21 mouse cellular contexts compared by ENCODE assay signal in genomic region chr9:108069007-108069406, GRCm38 (mm10). TPM values are rescaled to one million over a fixed set of nuclear protein-coding genes. Genes with fewer than 3 reads are reported as not detected.
DNase-seq lines count a peak whose midpoint lies in the region; ATAC-seq and TF ChIP-seq lines count a peak whose summit lies in the region.
"Had no signal": no experiment of that assay in that cellular context is flagged by ENCODE, and none has a peak within 500 bp of the region (broad histone marks: within the 10 kb centered on the region; RNA-seq: fewer than 3 reads in every experiment).

No protein-coding gene starts in this region.

- no peak overlapping the region for H3K4me2 ChIP-seq in liver, embryonic 12.5 days
- no peak overlapping the region for H3K4me2 ChIP-seq in liver, embryonic 15.5 days
- H3K4me2 ChIP-seq in liver, postnatal 0 days (ENCODE audit: low read depth, low read length), result no peak overlapping the region

- H3K27ac ChIP-seq in liver, embryonic 12.5 days, result peak overlapping the region; percentile 22; the same call in 1 of the 2 replicates
- H3K27ac ChIP-seq in liver, embryonic 15.5 days (replicated peaks), result 0 out of 2 replicates have a peak overlapping the region, but pooled peaks have one; percentile 33
- no peak overlapping the region for H3K27ac ChIP-seq in liver, postnatal 0 days (ENCODE audit: low read depth)

- H3K27me3 ChIP-seq in liver, embryonic 12.5 days (replicated peaks), result no peaks in the 10 kb centered on the region
- no peaks in the 10 kb centered on the region for H3K27me3 ChIP-seq in liver, embryonic 15.5 days
- H3K27me3 ChIP-seq in liver, postnatal 0 days (ENCODE audit: insufficient read depth, low read length), result no peaks in the 10 kb centered on the region
- H3K27me3 ChIP-seq: CH12.LX, Patski had no signal

- H3K4me1 ChIP-seq in liver, embryonic 12.5 days, result peaks cover 47% of the 10 kb centered on the region
- peaks cover 34% of the 10 kb centered on the region for H3K4me1 ChIP-seq in liver, embryonic 15.5 days (replicated peaks)
- no peaks in the 10 kb centered on the region; the same call in 1 of the 2 replicates for H3K4me1 ChIP-seq in liver, postnatal 0 days (ENCODE audit: insufficient read depth)

- TF ChIP-seq CTCF in liver, postnatal 0 days (IDR thresholded peaks at IDR 0.05; ENCODE audit: low read depth), result no peak

- TF ChIP-seq EP300 in liver, postnatal 0 days (IDR thresholded peaks at IDR 0.05; ENCODE audit: low read depth), result no peak

- DNase-seq in cerebellum, adult 11-12 months, result peak; percentile 61
- no peak for DNase-seq in cerebellum, postnatal 36 days
- peak; percentile 67 for DNase-seq in cerebellum, adult 9-11 months
- DNase-seq in cerebellum, adult 8-10 months, result no peak
- no peak for DNase-seq in liver
- DNase-seq in liver, postnatal 0 days, result no peak
- DNase-seq: adrenal gland, adult 2 months; adrenal gland, adult 8-10 months; adrenal gland, postnatal 10 days; adrenal gland, postnatal 14 days; adrenal gland, postnatal 25 days; adrenal gland, postnatal 36 days; B cell, adult 2 months; cerebellum, adult 11 months had no signal

- H3K9me3 ChIP-seq in liver, embryonic 12.5 days (replicated peaks), result no peaks in the 10 kb centered on the region
- no peaks in the 10 kb centered on the region for H3K9me3 ChIP-seq in liver, embryonic 15.5 days (replicated peaks)
- no peaks in the 10 kb centered on the region for H3K9me3 ChIP-seq in liver, postnatal 0 days (ENCODE audit: low read length)
- H3K9me3 ChIP-seq: G1E had no signal

- WGBS in liver, embryonic 12.5 days (ENCODE audit: insufficient replicate concordance), result 91% methylated on average over 9 of the region's 9 CpGs
- WGBS in liver, embryonic 15.5 days (ENCODE audit: insufficient replicate concordance), result 93% methylated on average over 9 of the region's 9 CpGs
- WGBS in liver, postnatal 0 days (ENCODE audit: insufficient replicate concordance), result 91% methylated on average over 9 of the region's 9 CpGs

- H3K36me3 ChIP-seq in liver, embryonic 12.5 days, result peaks cover 100% of the 10 kb centered on the region
- H3K36me3 ChIP-seq in liver, embryonic 15.5 days (replicated peaks), result peaks cover 99% of the 10 kb centered on the region
- peaks cover 90% of the 10 kb centered on the region for H3K36me3 ChIP-seq in liver, postnatal 0 days (replicated peaks; ENCODE audit: insufficient read depth, low read length)

- ATAC-seq in liver, embryonic 12.5 days, result no peak
- no peak for ATAC-seq in liver, embryonic 15.5 days (ENCODE audit: insufficient read depth)
- no peak for ATAC-seq in liver, postnatal 0 days
- ATAC-seq: activated CD4-positive, CD25-positive, alpha-beta regulatory T cell, adult 4 months; CD4-positive, CD25-positive, alpha-beta regulatory T cell, adult 4 months; Patski had no signal

- no peak overlapping the region for H3K4me3 ChIP-seq in liver, embryonic 12.5 days
- no peak overlapping the region for H3K4me3 ChIP-seq in liver, embryonic 15.5 days (replicated peaks)
- H3K4me3 ChIP-seq in liver, postnatal 0 days (ENCODE audit: low read depth, low read length), result no peak overlapping the region

- no peak overlapping the region for H3K9ac ChIP-seq in liver, embryonic 12.5 days
- no peak overlapping the region for H3K9ac ChIP-seq in liver, embryonic 15.5 days
- H3K9ac ChIP-seq in liver, postnatal 0 days (replicated peaks), result no peak overlapping the region

RNA-seq across cellular contexts. Expression of gene Mst1, which starts 11.2 kb away (rescaled TPM):
- 14.5 and 15.7 TPM in 2 replicates for polyA plus RNA-seq in liver, embryonic 12.5 days (2016; fragmentation: Nextera tagmentation; extraction: Ambion mirVana)
- polyA plus RNA-seq in liver, embryonic 15.5 days (2015; fragmentation: Nextera tagmentation; extraction: Ambion mirVana), result 41.1 and 51.2 TPM in 2 replicates
- polyA plus RNA-seq in liver, postnatal 0 days (2015; fragmentation: Nextera tagmentation; extraction: Ambion mirVana), result 81.4 and 93.0 TPM in 2 replicates

RNA-seq across cellular contexts. Expression of gene Rnf123, which starts 14.1 kb away (rescaled TPM):
- 96.6 and 101 TPM in 2 replicates for polyA plus RNA-seq in liver, embryonic 12.5 days (2016; fragmentation: Nextera tagmentation; extraction: Ambion mirVana)
- polyA plus RNA-seq in liver, embryonic 15.5 days (2015; fragmentation: Nextera tagmentation; extraction: Ambion mirVana), result 100 and 123 TPM in 2 replicates
- polyA plus RNA-seq in liver, postnatal 0 days (2015; fragmentation: Nextera tagmentation; extraction: Ambion mirVana), result 45.2 and 50.1 TPM in 2 replicates

RNA-seq across cellular contexts. Expression of gene Amigo3, which starts 16.0 kb away (rescaled TPM):
- polyA plus RNA-seq in liver, embryonic 12.5 days (2016; fragmentation: Nextera tagmentation; extraction: Ambion mirVana), result 2.2 and 2.5 TPM in 2 replicates
- 1.5 and 1.8 TPM in 2 replicates for polyA plus RNA-seq in liver, embryonic 15.5 days (2015; fragmentation: Nextera tagmentation; extraction: Ambion mirVana)
- polyA plus RNA-seq in liver, postnatal 0 days (2015; fragmentation: Nextera tagmentation; extraction: Ambion mirVana), result 0.59 and 0.86 TPM in 2 replicates

RNA-seq across cellular contexts. Expression of gene Gmppb, which starts 20.0 kb away (rescaled TPM):
- 22.1 and 22.6 TPM in 2 replicates for polyA plus RNA-seq in liver, embryonic 12.5 days (2016; fragmentation: Nextera tagmentation; extraction: Ambion mirVana)
- 15.3 and 16.3 TPM in 2 replicates for polyA plus RNA-seq in liver, embryonic 15.5 days (2015; fragmentation: Nextera tagmentation; extraction: Ambion mirVana)
- 12.2 and 12.6 TPM in 2 replicates for polyA plus RNA-seq in liver, postnatal 0 days (2015; fragmentation: Nextera tagmentation; extraction: Ambion mirVana)

RNA-seq across cellular contexts. Expression of gene Apeh, which starts 25.4 kb away (rescaled TPM):
- 199 and 215 TPM in 2 replicates for polyA plus RNA-seq in liver, embryonic 12.5 days (2016; fragmentation: Nextera tagmentation; extraction: Ambion mirVana)
- polyA plus RNA-seq in liver, embryonic 15.5 days (2015; fragmentation: Nextera tagmentation; extraction: Ambion mirVana), result 194 and 242 TPM in 2 replicates
- polyA plus RNA-seq in liver, postnatal 0 days (2015; fragmentation: Nextera tagmentation; extraction: Ambion mirVana), result 67.7 and 75.2 TPM in 2 replicates

Comparison
In these comparisons a context has a peak if more than half of its experiments do, and no peak if none do; other contexts are left out.
1. DNase-seq: peak in cerebellum, adult 11-12 months (single experiment) and cerebellum, adult 9-11 months (single experiment); none in cerebellum, postnatal 36 days (0 of 2), cerebellum, adult 8-10 months (single experiment), liver (single experiment) and liver, postnatal 0 days (single experiment).